Mouse (Mus musculus) intestine, postnatal 0 days (tissue): ENCODE measurements around the gene Ctxn1. TPM values are rescaled to one million over a fixed set of nuclear protein-coding genes. Genes with fewer than 3 reads are reported as not detected.

Experiments
- ATAC-seq: fragments of 200-750 bp; cut with Nextera tagmentation; 2 replicates; pipeline ENCODE4 v1.8.0; 2017; ENCODE audit warnings: mild to moderate bottlenecking, moderate TSS enrichment, moderate library complexity
- H3K27ac ChIP-seq: fragments of 300-500 bp; sonication (generic); 2 replicates; pipeline ENCODE4 v1.5.1; 2014; ENCODE audit warnings: mild to moderate bottlenecking, low read depth, low read length, moderate library complexity
- H3K27me3 ChIP-seq: fragments of 300-500 bp; sonication (generic); replicated peaks from 2 replicates; pipeline ENCODE4 v1.6.1; 2014; ENCODE audit warnings: low read length, mixed read lengths; ENCODE audit not compliant: control insufficient read depth, insufficient read depth
- H3K36me3 ChIP-seq: fragments of 300-500 bp; sonication (generic); 2 replicates; pipeline ENCODE4 v1.6.1; 2014; ENCODE audit warnings: mild to moderate bottlenecking, moderate library complexity; ENCODE audit not compliant: control insufficient read depth, insufficient read depth
- H3K4me1 ChIP-seq: fragments of 300-500 bp; sonication (generic); replicated peaks from 2 replicates; pipeline ENCODE4 v1.6.1; 2014; ENCODE audit warnings: antibody characterized with exemption, low read length, mixed read lengths; ENCODE audit not compliant: control insufficient read depth, insufficient read depth
- H3K4me2 ChIP-seq: fragments of 300-500 bp; sonication (generic); replicated peaks from 2 replicates; pipeline ENCODE4 v1.6.1; 2014; ENCODE audit warnings: low read depth, mild to moderate bottlenecking, moderate library complexity
- H3K4me3 ChIP-seq: fragments of 300-500 bp; sonication (generic); 2 replicates; pipeline ENCODE4 v1.5.1; 2014; ENCODE audit warnings: low read depth, low read length
- H3K9ac ChIP-seq: fragments of 300-500 bp; sonication (generic); 2 replicates; pipeline ENCODE4 v1.6.1; 2014; ENCODE audit warnings: mild to moderate bottlenecking, low read depth, low read length
- H3K9me3 ChIP-seq: fragments of 300-500 bp; sonication (generic); 2 replicates; pipeline ENCODE4 v1.6.1; 2016; ENCODE audit warnings: mixed run types; ENCODE audit not compliant: control insufficient read depth
- CTCF ChIP-seq: sonication (generic); IDR thresholded peaks from 2 replicates; pipeline ENCODE4 v1.5.1; 2016; ENCODE audit warnings: low read depth, mild to moderate bottlenecking, control low read depth, antibody characterized with exemption, moderate library complexity
- WGBS: fragments of 180-500 bp; shearing (Covaris S2); extraction: QIAGEN DNeasy Blood & Tissue Kit; methylation state at CpG from one replicate; pipeline ENCODE4 v1.1.7; 2014; 5-methylcytosine and 5-hydroxymethylcytosine counted together
- polyA plus RNA-seq: library from polyadenylated mRNA; unstranded; fragments of >200 nt; fragmentation: Nextera tagmentation; extraction: Ambion mirVana; gene quantifications from 2 replicates; pipeline ENCODE4 v1.2.1, GENCODE M21; 2015

Gene Ctxn1
- polyA plus RNA-seq, 1 experiment from 2014 or later = 29.4 TPM

DNA sequence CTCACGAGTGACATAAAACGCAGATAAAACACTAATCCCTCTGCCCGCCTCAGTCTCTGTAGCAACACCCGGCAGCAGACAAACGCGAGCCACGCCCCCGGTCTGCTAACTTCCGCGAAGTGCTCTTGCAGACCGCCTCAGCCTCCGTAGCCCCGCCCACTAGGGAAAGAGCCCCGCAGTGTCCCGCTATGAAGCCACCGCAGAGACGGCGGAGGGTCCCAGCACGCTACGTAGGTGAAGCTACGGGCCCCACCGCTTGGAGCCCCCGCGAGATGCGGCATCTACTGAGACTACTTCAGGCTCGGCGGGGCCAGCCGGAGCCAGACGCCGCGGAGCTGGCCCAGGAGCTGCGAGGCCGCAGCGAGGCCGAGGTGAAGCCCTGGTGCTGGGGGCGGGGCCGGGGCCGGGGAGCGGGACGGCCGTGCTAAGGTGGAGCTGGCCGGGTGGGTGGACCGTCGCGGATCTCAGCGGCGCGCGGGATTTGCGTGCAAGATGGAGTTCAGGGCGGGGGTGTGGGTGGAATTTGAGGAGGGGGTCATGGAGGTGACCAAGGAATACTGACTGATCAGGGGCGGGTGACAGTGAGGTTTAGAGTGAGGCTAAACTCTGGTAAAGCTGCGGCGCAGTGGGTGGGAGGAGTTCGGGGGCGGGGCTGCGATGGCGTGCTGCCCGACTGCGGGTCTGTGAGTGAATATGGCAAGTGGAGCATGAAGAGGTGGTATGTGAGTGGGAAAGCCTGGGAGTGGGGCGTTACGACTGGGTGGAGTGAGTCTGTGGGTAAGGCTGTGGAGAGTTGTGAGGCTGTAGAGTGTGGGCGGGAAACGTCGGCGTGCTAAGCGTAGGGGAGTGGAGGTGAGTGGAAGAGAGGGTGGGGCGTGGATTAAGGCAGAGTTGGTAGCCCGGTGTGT lies 5.9 kb downstream of the Ctxn1 start, which contains the start of gene Snapc2:
TSS of gene Snapc2 (plus strand) at position 147 of the 908 bp plus-strand sequence.
- no peaks in the 10 kb centered on the region for H3K27me3 ChIP-seq
- peaks cover 22% of the 10 kb centered on the region for H3K36me3 ChIP-seq
- peak within 1 kb of the TSS; percentile 59 for H3K9ac ChIP-seq
- H3K27ac ChIP-seq = peak within 1 kb of the TSS; percentile 71
- peak within 1 kb of the TSS; percentile 92 for H3K4me3 ChIP-seq
- TF ChIP-seq CTCF = no peak
- H3K4me1 ChIP-seq = no peaks in the 10 kb centered on the region
- under 1% methylated on average over 69 of the region's 69 CpGs for WGBS
- H3K4me2 ChIP-seq = peak within 1 kb of the TSS; percentile 90
- peak; percentile 93 for ATAC-seq
- no peaks in the 10 kb centered on the region for H3K9me3 ChIP-seq

DNA sequence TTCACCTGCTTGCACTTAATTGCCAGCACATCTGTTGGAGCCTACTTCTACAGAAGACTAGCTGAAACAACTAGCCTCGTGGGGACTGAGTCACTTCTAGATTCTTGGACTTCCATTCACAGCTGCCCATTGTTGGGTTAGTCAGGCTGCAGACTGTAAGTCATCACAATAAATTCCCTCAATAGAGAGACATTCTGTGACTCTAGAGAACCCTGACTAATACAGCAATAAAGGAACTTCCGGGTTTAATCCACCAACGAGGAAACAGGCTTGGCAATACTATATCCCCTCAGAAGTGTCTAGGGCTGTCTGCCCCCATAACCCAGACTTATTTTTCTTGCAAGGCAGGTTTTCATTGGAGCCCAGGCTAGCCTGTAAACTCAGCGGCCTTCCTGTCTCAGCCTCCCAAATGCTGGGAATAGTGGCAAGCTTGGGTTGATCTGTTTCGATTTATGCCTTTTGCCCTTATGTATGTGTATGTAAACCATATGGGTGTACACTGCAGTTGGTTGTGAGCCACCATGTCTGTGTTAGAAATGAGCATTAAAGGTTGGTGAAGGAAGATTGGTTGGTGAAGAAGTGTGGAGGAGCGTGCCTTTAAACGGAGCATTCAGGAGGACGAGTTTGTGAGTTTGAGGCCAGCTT lies 6.8 kb downstream of the Ctxn1 start:
- peak overlapping the region; percentile 90 for H3K4me2 ChIP-seq
- no peaks in the 10 kb centered on the region for H3K4me1 ChIP-seq
- WGBS = 34% methylated on average over 8 of the region's 8 CpGs
- H3K27me3 ChIP-seq = no peaks in the 10 kb centered on the region
- TF ChIP-seq CTCF = no peak
- peak overlapping the region; percentile 92 for H3K4me3 ChIP-seq
- H3K9ac ChIP-seq = 0 out of 2 replicates have a peak overlapping the region, but pooled peaks have one; percentile 59
- ATAC-seq = no peak
- peak overlapping the region; percentile 47 for H3K27ac ChIP-seq
- H3K36me3 ChIP-seq = peaks cover 31% of the 10 kb centered on the region
- no peaks in the 10 kb centered on the region for H3K9me3 ChIP-seq

DNA sequence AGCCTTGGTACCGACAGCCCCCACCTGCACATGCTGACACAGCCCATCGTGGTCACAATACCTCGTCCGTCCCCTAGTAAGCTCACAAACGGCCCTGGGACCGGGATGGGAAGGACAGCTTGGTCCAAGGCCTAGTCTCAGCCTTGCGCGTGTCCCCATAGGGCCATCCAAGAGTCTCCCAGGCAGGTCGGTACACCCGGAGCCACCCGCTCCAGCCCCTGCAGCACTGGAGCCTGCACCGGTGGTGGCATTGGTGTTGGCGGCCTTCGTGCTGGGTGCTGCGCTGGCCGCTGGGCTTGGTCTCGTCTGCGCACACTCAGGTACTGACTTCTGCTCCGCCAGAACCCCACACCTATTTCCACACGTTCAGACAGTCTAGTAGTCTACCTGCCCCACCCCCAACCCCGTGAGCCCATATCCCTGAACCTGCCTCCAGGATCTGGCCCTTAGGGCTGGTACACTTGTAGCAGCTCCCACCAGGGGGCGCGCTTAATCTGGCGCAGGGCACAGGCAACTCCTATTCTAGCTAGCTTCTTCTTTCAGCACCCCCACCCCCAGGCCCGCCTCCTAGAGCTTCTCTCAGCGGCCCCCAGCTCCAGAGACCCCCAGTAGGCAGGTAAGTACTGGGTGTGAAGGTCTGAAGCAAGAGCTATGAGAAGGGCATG lies 8.6 kb downstream of the Ctxn1 start:
- Histone ChIP-seq H3K4me1 (no peaks in the 10 kb centered on the region), H3K9me3 (no peaks in the 10 kb centered on the region), H3K36me3 (peaks cover 41% of the 10 kb centered on the region), H3K27me3 (no peaks in the 10 kb centered on the region), H3K4me3 (no peak overlapping the region), H3K4me2 (no peak overlapping the region), H3K9ac (no peak overlapping the region), H3K27ac (no peak overlapping the region)
- 42% methylated on average over 26 of the region's 26 CpGs for WGBS
- TF ChIP-seq CTCF = peak; percentile 91
- peak; percentile 20 for ATAC-seq

DNA sequence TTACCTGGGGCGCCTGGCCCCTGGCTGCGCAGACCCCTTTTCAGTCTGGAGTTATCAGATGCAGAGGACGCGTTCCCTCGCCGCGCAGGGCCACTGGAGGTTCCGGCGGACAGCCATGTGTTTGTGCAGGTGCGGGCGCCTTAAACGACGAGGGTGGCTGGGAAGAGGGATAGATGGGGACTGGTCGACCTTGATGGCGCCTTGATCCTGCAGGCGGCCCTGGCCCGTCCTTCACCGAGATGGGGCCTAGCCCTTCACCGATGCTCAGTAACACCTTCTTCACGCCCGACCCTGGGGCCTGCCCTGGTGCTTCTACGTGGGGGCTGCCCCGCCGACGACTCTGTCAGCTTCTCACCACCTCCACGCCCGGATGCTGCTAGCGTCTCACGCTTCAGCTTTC lies 9.9 kb downstream of the Ctxn1 start:
- H3K4me2 ChIP-seq = no peak overlapping the region
- 39% methylated on average over 28 of the region's 29 CpGs for WGBS

DNA sequence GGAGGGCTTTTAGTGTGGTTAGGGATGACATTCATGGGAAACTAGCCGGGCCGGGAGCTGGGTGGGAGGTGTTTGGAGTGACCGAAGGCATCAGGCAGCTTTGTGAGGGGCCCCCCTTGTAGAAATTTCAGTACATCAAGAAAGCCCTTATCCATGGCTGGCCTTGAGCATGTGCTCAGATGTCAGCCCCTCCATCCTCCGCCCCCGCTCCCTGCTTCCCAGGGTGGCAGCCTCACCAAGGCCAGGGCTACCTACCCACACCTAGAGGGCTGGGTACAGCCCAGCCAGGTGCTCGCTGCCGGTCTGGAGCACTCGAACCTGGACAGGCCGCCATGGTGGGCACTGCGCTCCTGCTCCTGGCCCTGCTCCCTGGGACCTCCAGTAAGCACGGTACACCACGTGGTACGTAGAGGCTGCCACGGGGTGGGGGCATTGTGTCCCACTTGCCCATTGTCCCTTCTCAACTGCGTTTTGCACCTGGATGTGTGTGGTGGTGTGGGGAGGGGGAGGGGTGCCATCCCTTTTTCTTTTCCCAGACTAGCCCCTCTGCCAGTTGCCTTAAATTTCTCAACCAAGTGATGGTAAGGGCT lies 11.0 kb downstream of the Ctxn1 start, which contains the start of gene Tgfbr3l:
TSS of gene Tgfbr3l (plus strand) at position 264 of the 590 bp plus-strand sequence.
- Histone ChIP-seq H3K27ac (no peak within 1 kb of the TSS; the same call in 1 of the 2 replicates), H3K4me2 (no peak within 1 kb of the TSS), H3K27me3 (no peaks in the 10 kb centered on the region), H3K9ac (no peak within 1 kb of the TSS), H3K9me3 (no peaks in the 10 kb centered on the region), H3K4me1 (no peaks in the 10 kb centered on the region), H3K36me3 (peaks cover 54% of the 10 kb centered on the region), H3K4me3 (no peak within 1 kb of the TSS)
- 81% methylated on average over 15 of the region's 15 CpGs for WGBS
- no peak for TF ChIP-seq CTCF
- no peak for ATAC-seq

More for the DNA sequence above, 9.9 kb downstream of the Ctxn1 start:
- H3K4me1 ChIP-seq = no peaks in the 10 kb centered on the region
- H3K4me3 ChIP-seq = no peak overlapping the region
- no peaks in the 10 kb centered on the region for H3K9me3 ChIP-seq
- TF ChIP-seq CTCF = no peak
- peaks cover 43% of the 10 kb centered on the region for H3K36me3 ChIP-seq
- no peaks in the 10 kb centered on the region for H3K27me3 ChIP-seq
- no peak for ATAC-seq
- no peak overlapping the region for H3K9ac ChIP-seq
- no peak overlapping the region for H3K27ac ChIP-seq
